Mouse (Mus musculus): ENCODE data around the gene Rhbdf2.
A peak's percentile ranks its signal among the peaks of the same experiment; 100 is the strongest.

The Rhbdf2 gene

GRCm38 (mm10) chr11:116586801-116587631, 39.8 kb downstream of the Rhbdf2 start:
- no peak for DNase-seq (ENCODE audit: low read depth, low spot score)

- DNase-seq (ENCODE audit: low read depth, low spot score), result no peak
Measured at GRCm38 (mm10) chr11:116586310-116586709, 40.5 kb downstream of the Rhbdf2 start, which contains the start of gene Aanat. TSS of gene Aanat (plus strand) at chr11:116586432.

DNA sequence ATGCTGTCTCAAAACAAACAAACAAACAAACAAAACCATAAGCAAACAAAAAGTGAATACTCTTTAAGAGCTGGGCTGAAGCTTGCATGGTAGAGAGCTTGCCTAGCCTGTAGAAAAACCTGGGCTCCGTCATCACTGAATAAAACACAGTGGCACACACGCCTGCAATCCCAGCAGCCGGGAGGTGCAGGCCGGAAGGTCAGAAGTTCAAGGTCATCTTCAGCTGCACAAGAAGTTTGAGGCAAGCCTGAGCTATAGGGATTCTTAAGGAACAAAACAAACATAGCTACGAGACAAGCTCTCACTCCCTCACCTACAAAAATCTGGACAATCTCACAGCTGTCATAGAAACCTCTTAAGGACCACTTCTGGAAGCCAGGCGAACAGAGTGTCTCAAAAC, 41.1 kb downstream of the Rhbdf2 start:
- DNase-seq (ENCODE audit: low read depth, low spot score), result no peak

- DNase-seq (ENCODE audit: low read depth, low spot score), result peak; percentile 81
Measured at GRCm38 (mm10) chr11:116581376-116581814, 45.4 kb downstream of the Rhbdf2 start, which contains the start of gene Ube2o. TSS of gene Ube2o (minus strand) at chr11:116581447.

GRCm38 (mm10) chr11:116580711-116581375, 46.0 kb downstream of the Rhbdf2 start:
- DNase-seq (ENCODE audit: low read depth, low spot score), result no peak

DNA sequence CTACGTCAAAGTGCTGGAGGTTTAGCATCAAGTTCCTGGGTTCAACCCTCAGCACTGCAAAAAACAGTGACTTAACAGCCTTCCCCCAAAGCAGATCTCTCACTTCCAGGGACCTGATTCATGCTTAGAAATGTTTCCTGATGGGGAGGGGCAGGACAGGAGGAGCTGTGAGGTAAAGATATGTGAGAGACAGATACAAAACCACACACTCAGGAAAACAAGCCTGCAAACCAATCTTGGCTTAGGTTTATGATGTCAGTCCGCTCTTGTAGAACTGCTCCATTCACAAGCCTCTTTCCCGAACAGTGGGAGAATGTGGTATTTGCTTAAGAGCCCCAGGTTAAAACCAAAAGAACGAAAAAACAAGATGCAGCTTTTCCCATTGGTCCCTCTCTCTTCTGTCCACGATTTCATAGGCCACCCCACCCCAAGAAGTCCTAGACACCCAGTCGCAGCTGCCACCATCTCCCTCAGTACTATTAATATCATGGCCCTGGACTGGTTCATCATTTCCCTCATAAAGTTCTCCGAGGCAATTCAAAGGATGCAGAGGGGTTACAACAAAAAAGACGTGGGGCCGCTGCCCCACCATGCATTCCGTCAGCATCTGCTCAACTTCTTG, 46.7 kb downstream of the Rhbdf2 start:
- DNase-seq (ENCODE audit: low read depth, low spot score), result no peak

- DNase-seq (ENCODE audit: low read depth, low spot score), result no peak
Measured at GRCm38 (mm10) chr11:116579280-116579679, 47.5 kb downstream of the Rhbdf2 start.

GRCm38 (mm10) chr11:116575396-116575795, 51.4 kb downstream of the Rhbdf2 start:
- DNase-seq (ENCODE audit: low read depth, low spot score), result no peak

DNA sequence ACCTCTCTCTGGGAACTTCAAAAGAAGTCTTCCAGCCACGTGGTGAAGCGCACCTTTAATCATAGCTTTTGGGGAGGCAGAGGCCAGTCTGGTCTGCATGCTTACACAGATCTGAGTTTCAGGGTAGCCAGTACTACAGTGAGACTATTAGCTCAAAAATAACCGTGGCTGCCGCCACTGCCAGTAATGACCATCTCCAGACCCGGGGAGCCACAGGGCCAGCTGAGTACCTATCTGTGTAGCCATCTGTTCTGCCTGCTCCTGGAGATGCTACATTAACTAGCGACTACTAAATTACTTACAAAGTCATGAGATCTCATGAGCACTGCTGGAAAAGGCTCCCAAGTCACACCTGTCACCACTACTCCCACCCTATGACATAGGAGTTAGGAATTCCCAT, 51.8 kb downstream of the Rhbdf2 start:
- no peak for DNase-seq (ENCODE audit: low read depth, low spot score)

- no peak for DNase-seq (ENCODE audit: low read depth, low spot score)
Measured at GRCm38 (mm10) chr11:116574486-116574885, 52.3 kb downstream of the Rhbdf2 start.

GRCm38 (mm10) chr11:116572756-116573543, 53.9 kb downstream of the Rhbdf2 start:
- no peak for DNase-seq (ENCODE audit: low read depth, low spot score)

GRCm38 (mm10) chr11:116571767-116572679, 54.8 kb downstream of the Rhbdf2 start:
- no peak for DNase-seq (ENCODE audit: low read depth, low spot score)

GRCm38 (mm10) chr11:116570821-116571220, 56.0 kb downstream of the Rhbdf2 start:
- DNase-seq (ENCODE audit: low read depth, low spot score), result no peak

- no peak for DNase-seq (ENCODE audit: low read depth, low spot score)
Measured at GRCm38 (mm10) chr11:116567531-116567930, 59.3 kb downstream of the Rhbdf2 start.

DNA sequence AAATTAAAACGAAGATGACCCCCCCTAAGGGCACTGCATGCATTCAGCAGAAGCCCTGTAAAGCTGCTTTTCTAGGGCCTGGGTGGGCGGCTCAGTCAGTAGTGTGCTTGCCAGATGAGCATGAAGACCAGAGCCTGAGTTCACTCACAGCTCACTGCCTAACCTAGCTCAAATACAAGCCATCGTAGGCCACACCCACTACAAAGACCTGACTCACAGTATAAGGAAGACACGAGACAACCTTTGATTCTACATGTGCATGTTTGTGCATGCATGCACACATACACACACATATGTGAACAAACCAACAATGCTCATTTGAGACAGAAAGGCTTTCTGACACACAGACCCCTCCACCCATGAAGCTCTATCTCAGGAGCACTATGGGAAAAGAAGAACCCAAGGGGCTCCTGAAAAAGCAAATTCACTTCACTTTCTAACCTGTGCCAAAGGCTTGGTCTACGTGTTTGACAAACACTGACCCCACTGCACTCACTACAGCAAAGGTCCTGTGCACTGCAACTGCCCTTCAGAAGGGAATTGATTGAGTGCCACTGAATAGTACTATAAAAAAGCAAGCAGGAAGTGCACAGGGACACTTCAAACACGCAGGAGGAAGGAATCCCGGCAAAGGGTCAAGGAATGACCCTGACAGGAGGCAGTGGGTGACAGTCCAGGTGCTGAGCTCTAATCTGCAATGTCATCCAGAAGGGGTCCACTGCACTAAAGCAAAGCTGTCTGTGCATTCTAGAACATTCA, 61.4 kb downstream of the Rhbdf2 start:
- DNase-seq (ENCODE audit: low read depth, low spot score), result no peak

- no peak for DNase-seq (ENCODE audit: low read depth, low spot score)
Measured at GRCm38 (mm10) chr11:116556308-116556707, 70.5 kb downstream of the Rhbdf2 start.

- DNase-seq (ENCODE audit: low read depth, low spot score), result no peak
Measured at GRCm38 (mm10) chr11:116555572-116555971, 71.2 kb downstream of the Rhbdf2 start.

- DNase-seq (ENCODE audit: low read depth, low spot score), result no peak
Measured at GRCm38 (mm10) chr11:116554171-116554878, 72.5 kb downstream of the Rhbdf2 start.

DNA sequence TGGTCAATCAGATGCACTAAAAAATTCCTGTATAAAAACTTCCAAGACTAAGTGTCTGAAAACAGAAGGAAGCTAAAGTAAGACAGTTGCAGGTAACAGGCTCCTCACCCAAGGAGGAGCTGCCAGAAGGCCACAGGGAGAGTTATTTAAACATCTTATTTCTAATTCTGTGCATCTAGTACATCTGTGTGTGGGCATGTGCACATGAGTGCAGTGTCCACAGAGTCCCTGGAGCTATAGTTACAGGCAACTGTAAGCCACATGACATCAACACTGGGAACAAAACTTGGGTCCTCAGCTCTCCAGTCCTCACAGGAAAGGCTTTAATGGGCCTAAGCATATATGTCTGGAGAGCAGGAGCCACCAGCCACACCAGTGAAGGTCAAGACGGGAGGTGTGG, 74.6 kb downstream of the Rhbdf2 start:
- no peak for DNase-seq (ENCODE audit: low read depth, low spot score)
